Mouse (Mus musculus): ENCODE measurements around the gene H3f3a. TPM values are rescaled to one million over a fixed set of nuclear protein-coding genes. Genes with fewer than 3 reads are reported as not detected.

H3f3a gene
- polyA plus RNA-seq, 1 experiment: 339 TPM

DNA sequence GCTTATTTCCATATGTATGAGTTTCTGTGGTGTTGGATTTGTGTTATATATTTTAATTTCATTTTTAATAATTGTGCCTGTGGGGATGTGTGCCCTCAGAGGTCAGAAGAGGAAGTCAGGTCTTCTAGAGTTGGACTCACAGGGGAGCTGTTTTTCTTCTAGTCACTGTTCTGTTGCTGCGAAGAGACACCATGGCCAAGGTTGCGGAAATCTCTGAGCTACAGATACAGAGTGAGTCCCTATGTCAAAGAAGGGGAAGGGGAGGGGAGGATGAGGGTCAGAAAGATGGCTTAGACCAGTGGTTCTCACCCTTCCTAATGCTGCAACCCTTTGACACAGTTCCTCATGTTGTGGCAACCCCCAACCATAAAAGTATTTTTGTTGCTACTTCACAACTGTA is 57.0 kb downstream of the H3f3a start:
- no peaks in the 10 kb centered on the region for H3K4me1 ChIP-seq (ENCODE audit: control insufficient read depth, insufficient read depth, low read length)
- DNase-seq: no peak
- H3K4me3 ChIP-seq (replicated peaks; ENCODE audit: extremely low read depth, low read depth, low read length): no peak overlapping the region
- no peak for TF ChIP-seq POLR2A (IDR thresholded peaks at IDR 0.05; ENCODE audit: borderline replicate concordance, extremely low read depth, low read depth, low read length)
- no peak for TF ChIP-seq CTCF (IDR thresholded peaks at IDR 0.05; ENCODE audit: insufficient read depth, low read length)
- WGBS: 85% methylated on average over 2 of the region's 2 CpGs

DNA sequence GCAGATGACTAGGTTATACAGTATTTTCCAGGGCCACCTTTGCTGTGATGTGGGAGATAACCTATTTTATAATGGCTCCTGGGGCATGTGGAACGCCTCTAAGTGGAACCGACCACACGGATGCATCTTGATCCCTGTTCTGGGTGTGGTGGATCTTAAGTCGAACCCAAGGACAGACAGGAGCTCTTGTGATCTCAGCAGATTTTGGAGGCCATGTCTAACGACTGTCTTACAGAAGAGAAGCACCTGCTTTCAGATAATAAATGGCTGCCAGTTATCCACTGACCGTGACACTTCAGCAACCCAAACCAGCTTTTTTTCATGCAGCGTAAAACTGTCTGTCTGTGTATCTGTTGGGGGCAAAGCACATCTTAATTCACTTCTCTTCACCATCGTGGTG is 59.4 kb downstream of the H3f3a start:
- Histone ChIP-seq H3K4me1 (ENCODE audit: control insufficient read depth, insufficient read depth, low read length) (no peaks in the 10 kb centered on the region), H3K4me3 (replicated peaks; ENCODE audit: extremely low read depth, low read depth, low read length) (no peak overlapping the region)
- 91% methylated on average over 8 of the region's 8 CpGs for WGBS

DNA sequence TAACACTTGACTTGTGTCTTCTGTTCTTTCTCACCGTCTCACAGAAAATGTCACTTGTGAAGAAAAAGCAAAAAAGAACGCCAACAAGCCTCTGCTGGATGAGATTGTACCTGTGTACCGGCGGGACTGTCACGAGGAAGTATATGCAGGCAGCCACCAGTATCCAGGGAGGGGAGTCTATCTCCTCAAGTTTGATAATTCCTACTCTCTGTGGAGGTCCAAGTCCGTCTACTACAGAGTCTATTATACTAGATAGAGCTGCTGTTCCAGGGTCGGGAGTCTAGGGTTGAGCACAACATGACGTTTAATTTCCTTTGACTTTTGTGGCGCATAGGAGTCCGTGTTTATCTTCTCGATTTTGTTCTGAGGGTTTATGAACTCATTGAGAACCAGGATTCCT is 61.6 kb downstream of the H3f3a start:
- Histone ChIP-seq H3K4me1 (ENCODE audit: control insufficient read depth, insufficient read depth, low read length) (no peaks in the 10 kb centered on the region), H3K4me3 (replicated peaks; ENCODE audit: extremely low read depth, low read depth, low read length) (no peak overlapping the region)
- 90% methylated on average over 11 of the region's 11 CpGs for WGBS
- TF ChIP-seq CTCF (IDR thresholded peaks at IDR 0.05; ENCODE audit: insufficient read depth, low read length) (no peak), POLR2A (IDR thresholded peaks at IDR 0.05; ENCODE audit: borderline replicate concordance, extremely low read depth, low read depth, low read length) (no peak)
- DNase-seq: no peak

More for the DNA sequence above, 59.4 kb downstream of the H3f3a start:
- TF ChIP-seq CTCF (IDR thresholded peaks at IDR 0.05; ENCODE audit: insufficient read depth, low read length) (no peak), POLR2A (IDR thresholded peaks at IDR 0.05; ENCODE audit: borderline replicate concordance, extremely low read depth, low read depth, low read length) (no peak)
- DNase-seq: no peak

Other genes starting within 250 kb of the H3f3a start
- 17.7 and 20.1 TPM in 2 replicates for gene Parp1, start 245.0 kb downstream of the H3f3a start, polyA plus RNA-seq (2012; rRNA removed)
- 1.7 and 2.7 TPM in 2 replicates for gene Lin9, start 172.8 kb downstream of the H3f3a start, polyA plus RNA-seq (2012; rRNA removed)
- gene Mixl1, start 116.9 kb downstream of the H3f3a start, polyA plus RNA-seq (2012; rRNA removed): not detected in 2 replicates
- gene Acbd3, start 87.9 kb downstream of the H3f3a start, polyA plus RNA-seq (2012; rRNA removed): 12.2 and 15.0 TPM in 2 replicates
- 8.7 and 11.1 TPM in 2 replicates for gene Sde2, start 37.2 kb upstream of the H3f3a start, polyA plus RNA-seq (2012; rRNA removed)
- 0.07 TPM in 1 of 2 replicates, not detected in the other for gene Lefty2, start 79.2 kb upstream of the H3f3a start, polyA plus RNA-seq (2012; rRNA removed)
- gene Pycr2, start 90.3 kb upstream of the H3f3a start, polyA plus RNA-seq (2012; rRNA removed): 36.7 and 43.8 TPM in 2 replicates
- gene Lefty1, start 121.1 kb upstream of the H3f3a start, polyA plus RNA-seq (2012; rRNA removed): 11.4 and 11.5 TPM in 2 replicates
- gene Tmem63a, start 128.4 kb upstream of the H3f3a start, polyA plus RNA-seq (2012; rRNA removed): 70.4 and 81.7 TPM in 2 replicates
- gene Ephx1, start 207.0 kb upstream of the H3f3a start, polyA plus RNA-seq (2012; rRNA removed): 116 and 142 TPM in 2 replicates
- not detected in 2 replicates for gene 9130409I23Rik, start 237.3 kb upstream of the H3f3a start, polyA plus RNA-seq (2012; rRNA removed)